Mouse (Mus musculus): ENCODE measurements around the gene Runx1. TPM values are rescaled to one million over a fixed set of nuclear protein-coding genes. Genes with fewer than 3 reads are reported as not detected.

Runx1 gene
- total RNA-seq, 2 experiments from 2014 or later = 2.4 to 4.9 TPM

DNA sequence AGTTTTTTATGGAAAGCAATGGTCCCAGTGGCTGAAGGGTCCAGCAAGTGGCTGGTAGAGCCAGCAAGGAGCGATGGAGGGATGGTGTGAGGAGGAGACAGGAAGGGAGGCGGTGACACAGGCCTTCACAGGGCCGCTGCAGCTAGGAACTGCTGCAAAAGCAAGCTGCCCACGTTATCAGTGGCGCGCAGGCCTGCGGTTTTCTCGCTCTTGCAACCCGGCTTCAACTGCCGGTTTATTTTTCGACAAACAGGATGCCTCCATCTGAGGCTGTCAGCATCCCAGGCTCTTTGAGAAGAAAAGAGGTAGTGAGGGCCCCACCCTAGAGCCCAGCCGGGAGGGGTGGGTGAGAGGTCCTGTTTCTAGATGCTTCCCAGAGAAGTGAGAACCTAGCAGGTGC, 24.4 kb downstream of the Runx1 start:
- intact Hi-C loops (cut with DNase I) = no loop called here
- no peak for DNase-seq

DNA sequence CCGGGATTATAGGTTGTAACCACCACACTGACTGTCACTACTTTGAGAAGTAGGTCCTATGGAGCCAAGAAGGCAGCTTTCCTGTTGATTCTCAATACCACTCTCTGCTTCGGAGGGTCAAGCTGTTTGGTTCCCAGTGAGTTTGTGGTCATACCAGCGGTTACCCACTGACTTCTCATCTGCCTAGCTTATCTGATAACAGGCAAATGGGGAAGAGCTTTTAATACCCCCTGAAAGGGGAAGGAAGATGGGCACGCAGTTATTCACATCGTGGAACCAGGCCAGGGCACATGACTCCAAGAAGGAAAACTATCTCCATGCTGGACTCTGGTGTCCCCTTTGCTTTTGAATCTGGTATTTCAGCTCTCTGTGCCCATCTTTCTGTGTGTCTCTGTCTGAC, 25.1 kb downstream of the Runx1 start:
- intact Hi-C loops (cut with DNase I) = no loop called here
- no peak for DNase-seq

- intact Hi-C loops (cut with DNase I) = no loop called here
- no peak for DNase-seq
Observed at GRCm38 (mm10) chr16:92799940-92800339, 26.0 kb downstream of the Runx1 start.

DNA sequence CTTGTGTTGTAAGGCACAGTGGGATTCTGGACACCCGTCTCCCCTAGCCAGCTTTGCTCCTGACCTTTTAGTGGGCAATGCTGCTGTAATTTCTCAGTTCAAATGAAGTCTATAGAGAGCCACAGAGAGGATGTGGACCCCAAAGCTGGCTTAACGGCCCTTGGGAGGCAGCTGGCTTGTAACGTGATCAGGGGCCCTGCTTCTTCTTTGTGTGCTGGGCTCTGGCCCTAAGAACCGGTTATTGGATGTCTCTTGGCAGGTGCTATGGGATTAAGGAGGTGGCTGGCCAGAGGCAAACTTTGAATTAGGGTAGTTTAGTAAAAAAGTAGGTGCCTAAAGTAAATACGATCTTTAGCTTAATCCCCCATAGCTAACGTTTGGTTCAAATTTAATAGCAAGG, 31.8 kb downstream of the Runx1 start:
- intact Hi-C loops (cut with DNase I) = no loop called here
- no peak for DNase-seq

- intact Hi-C loops (cut with DNase I) = no loop called here
- DNase-seq = no peak
Observed at GRCm38 (mm10) chr16:92793741-92794140, 32.2 kb downstream of the Runx1 start.

GRCm38 (mm10) chr16:92792905-92793304, 33.0 kb downstream of the Runx1 start:
- DNase-seq = no peak
- intact Hi-C loops (cut with DNase I) = no loop called here

GRCm38 (mm10) chr16:92790601-92791000, 35.3 kb downstream of the Runx1 start:
- intact Hi-C loops (cut with DNase I) = no loop called here
- no peak for DNase-seq

- no peak for DNase-seq
- intact Hi-C loops (cut with DNase I) = no loop called here
Observed at GRCm38 (mm10) chr16:92789840-92790239, 36.1 kb downstream of the Runx1 start.

GRCm38 (mm10) chr16:92788446-92788845, 37.5 kb downstream of the Runx1 start:
- intact Hi-C loops (cut with DNase I) = no loop called here
- no peak for DNase-seq

- intact Hi-C loops (cut with DNase I) = no loop called here
- no peak for DNase-seq
Observed at GRCm38 (mm10) chr16:92786883-92787321, 39.0 kb downstream of the Runx1 start.

GRCm38 (mm10) chr16:92786276-92786882, 39.6 kb downstream of the Runx1 start:
- no peak for DNase-seq
- intact Hi-C loops (cut with DNase I) = no loop called here

DNA sequence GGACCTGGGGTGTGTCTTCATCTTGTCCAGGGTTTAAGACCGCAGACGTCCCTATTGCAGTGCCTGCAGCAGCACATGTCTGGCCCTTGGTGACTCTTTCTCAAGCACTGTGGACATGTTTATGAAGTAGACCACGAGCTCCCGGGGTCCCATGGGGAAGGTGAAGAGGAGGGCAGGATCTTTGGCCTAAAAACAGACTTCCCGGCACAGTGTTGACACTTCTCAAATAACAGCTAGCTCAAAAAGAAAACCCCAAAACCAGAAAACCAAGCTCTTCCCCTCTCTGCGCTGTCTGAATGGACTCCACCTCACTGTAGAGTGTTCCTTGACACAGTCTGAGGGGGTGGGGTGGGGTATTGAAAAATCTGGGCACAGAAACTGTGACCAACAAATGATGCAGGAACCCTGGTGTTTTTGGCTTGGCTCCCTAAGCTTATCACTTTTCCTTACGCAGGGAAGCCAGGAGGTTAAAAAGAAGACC, 42.3 kb downstream of the Runx1 start:
- intact Hi-C loops (cut with DNase I) = no loop called here

DNA sequence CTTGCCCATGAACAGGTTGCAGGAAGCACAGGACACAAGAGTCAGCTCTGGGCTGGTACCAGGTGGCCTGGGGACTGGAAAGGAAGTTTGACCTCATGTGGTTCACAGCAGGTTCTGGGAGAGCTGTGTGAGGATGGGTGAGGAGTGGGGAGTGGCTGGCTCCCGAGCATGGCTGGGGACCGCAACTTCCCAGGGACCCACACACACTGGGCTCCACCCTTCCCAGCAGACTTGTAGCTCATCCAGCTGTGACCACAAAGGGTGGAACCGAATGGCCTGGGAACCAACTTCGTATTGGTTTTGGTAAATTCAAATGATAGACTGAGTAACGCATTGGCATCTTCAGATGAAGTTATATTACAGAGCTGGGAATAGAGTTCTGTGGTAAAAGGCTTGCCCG, 43.5 kb downstream of the Runx1 start:
- intact Hi-C loops (cut with DNase I) = no loop called here
- DNase-seq = no peak

More for the DNA sequence above, 42.3 kb downstream of the Runx1 start:
- DNase-seq = no peak

- intact Hi-C loops (cut with DNase I) = no loop called here
- DNase-seq = no peak
Observed at GRCm38 (mm10) chr16:92779896-92780435, 46.0 kb downstream of the Runx1 start.

GRCm38 (mm10) chr16:92779175-92779574, 46.8 kb downstream of the Runx1 start:
- intact Hi-C loops (cut with DNase I) = no loop called here
- no peak for DNase-seq

- DNase-seq = no peak
- intact Hi-C loops (cut with DNase I) = no loop called here
Observed at GRCm38 (mm10) chr16:92778096-92778780, 47.7 kb downstream of the Runx1 start.

GRCm38 (mm10) chr16:92767862-92768261, 58.1 kb downstream of the Runx1 start:
- intact Hi-C loops (cut with DNase I) = no loop called here
- no peak for DNase-seq

GRCm38 (mm10) chr16:92767423-92767822, 58.5 kb downstream of the Runx1 start:
- intact Hi-C loops (cut with DNase I) = no loop called here

GRCm38 (mm10) chr16:92764741-92765396, 61.1 kb downstream of the Runx1 start:
- intact Hi-C loops (cut with DNase I) = no loop called here
- no peak for DNase-seq

More at GRCm38 (mm10) chr16:92767423-92767822, 58.5 kb downstream of the Runx1 start:
- no peak for DNase-seq

- intact Hi-C loops (cut with DNase I) = no loop called here
- DNase-seq = no peak
Observed at GRCm38 (mm10) chr16:92763666-92764065, 62.3 kb downstream of the Runx1 start.

DNA sequence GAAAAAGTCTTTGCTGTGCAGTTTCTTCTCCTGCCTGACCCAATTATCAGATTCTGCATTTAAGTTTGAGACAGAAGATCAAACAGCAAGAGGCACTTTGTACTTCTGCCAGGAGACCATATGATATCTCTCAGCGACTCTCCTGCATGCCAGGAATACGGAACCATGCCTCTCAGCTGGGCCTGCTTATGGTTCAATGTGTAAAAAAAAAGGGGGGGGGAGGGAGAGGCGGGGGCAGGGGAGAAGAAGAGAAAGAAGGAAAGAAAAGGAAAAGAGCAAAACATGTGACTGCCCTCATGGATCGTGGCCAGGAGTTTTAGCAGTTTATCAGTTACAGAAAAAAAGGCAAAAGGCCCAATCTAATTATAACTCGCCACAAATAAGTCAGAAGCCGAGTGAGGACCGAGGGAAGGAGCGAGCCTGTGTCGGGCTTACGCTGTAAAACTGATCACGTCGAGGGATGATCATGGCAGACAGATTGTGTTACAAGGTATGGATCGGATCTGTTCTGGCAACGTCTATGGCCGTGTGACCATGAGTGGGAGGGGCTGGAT, 63.9 kb downstream of the Runx1 start:
- peak in 1 of 2 experiments; percentile 23 for DNase-seq
- intact Hi-C loops (cut with DNase I) = no loop called here

Measured in heart, postnatal 14 days (tissue).